ENCODE assay signal across 8 mouse cellular contexts in the genomic region with DNA sequence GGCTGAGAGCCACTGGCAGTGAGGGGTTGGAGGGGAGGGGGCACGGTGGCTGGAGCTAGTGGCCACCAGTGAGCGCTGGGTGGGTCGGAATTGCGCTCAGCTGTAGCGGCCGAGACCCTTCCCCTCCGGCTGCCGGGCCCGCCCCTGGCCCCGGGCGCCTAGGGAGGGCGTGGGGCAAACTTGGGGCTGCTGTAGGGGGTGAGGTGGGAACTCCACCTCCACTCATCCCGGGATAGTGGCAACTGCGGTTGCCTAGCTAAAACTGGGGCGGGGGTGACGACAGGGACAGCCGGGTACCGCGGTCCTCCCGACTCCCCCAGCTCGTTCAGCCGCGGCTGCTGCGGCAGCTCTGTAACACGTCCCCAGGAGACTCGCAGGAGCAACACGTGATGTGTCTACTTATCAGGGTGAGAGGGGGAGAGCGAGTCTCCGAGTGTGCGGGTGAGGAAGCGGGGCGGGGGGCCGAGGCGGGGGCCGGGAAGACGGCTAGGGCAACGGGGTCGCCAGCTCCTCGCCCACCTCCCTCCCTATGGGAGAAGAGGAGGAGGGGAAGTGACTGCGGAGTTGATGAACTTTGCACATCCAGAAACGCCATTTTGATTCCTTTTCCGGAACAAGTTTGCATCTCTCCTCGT. TPM values are rescaled to one million over a fixed set of nuclear protein-coding genes. Genes with fewer than 3 reads are reported as not detected.
DNase-seq lines count a peak whose midpoint lies in the region; ATAC-seq and TF ChIP-seq lines count a peak whose summit lies in the region.

No protein-coding gene starts in this region.

- H3K4me2 ChIP-seq in liver, embryonic 16.5 days (ENCODE audit: low read depth, low read length), result peak overlapping the region; percentile 100
- peak overlapping the region; percentile 95 for H3K4me2 ChIP-seq in neural tube, embryonic 12.5 days (replicated peaks)
- H3K4me2 ChIP-seq in stomach, postnatal 0 days (replicated peaks; ENCODE audit: low read depth), result peak overlapping the region; percentile 100

- DNase-seq in layer of hippocampus, adult 2 months (ENCODE audit: low spot score in 2 of 2), result peak; percentile 34 to 42
- no peak for DNase-seq in layer of hippocampus, adult 9-10 months (ENCODE audit: low spot score)
- DNase-seq in embryonic facial prominence, embryonic 10.5 days (ENCODE audit: low spot score), result peak; percentile 79
- DNase-seq in heart, adult 8-10 months (ENCODE audit: low spot score), result peak; percentile 65
- DNase-seq in kidney, adult 18-20 months, result peak; percentile 80
- DNase-seq in stomach, postnatal 0 days (ENCODE audit: low spot score), result peak; percentile 73

- peak overlapping the region; percentile 81 for H3K4me3 ChIP-seq in layer of hippocampus, adult 2 months
- H3K4me3 ChIP-seq in embryonic facial prominence, embryonic 10.5 days, result peak overlapping the region; percentile 89
- H3K4me3 ChIP-seq in liver, embryonic 16.5 days (ENCODE audit: low read depth, low read length), result peak overlapping the region; percentile 82
- peak overlapping the region; percentile 72 for H3K4me3 ChIP-seq in neural tube, embryonic 12.5 days
- peak overlapping the region; percentile 83 for H3K4me3 ChIP-seq in stomach, postnatal 0 days (ENCODE audit: low read depth, low read length)

- WGBS in embryonic facial prominence, embryonic 10.5 days, result under 1% methylated on average over 43 of the region's 43 CpGs
- WGBS in liver, embryonic 16.5 days (ENCODE audit: insufficient replicate concordance), result under 1% methylated on average over 43 of the region's 43 CpGs
- WGBS in neural tube, embryonic 12.5 days, result under 1% methylated on average over 39 of the region's 43 CpGs
- WGBS in stomach, postnatal 0 days, result 0% methylated on average over 37 of the region's 43 CpGs

- TF ChIP-seq CTCF in layer of hippocampus, adult 2 months (conservative IDR thresholded peaks at IDR 0.05), result no peak
- no peak for TF ChIP-seq CTCF in stomach, postnatal 0 days (IDR thresholded peaks at IDR 0.05; ENCODE audit: low read depth)

- no peak for TF ChIP-seq EP300 in stomach, postnatal 0 days (optimal IDR thresholded peaks at IDR 0.05)

- H3K4me1 ChIP-seq in embryonic facial prominence, embryonic 10.5 days, result peaks cover 48% of the 10 kb centered on the region
- peaks cover 45% of the 10 kb centered on the region for H3K4me1 ChIP-seq in liver, embryonic 16.5 days (ENCODE audit: control insufficient read depth, low read depth, low read length)
- H3K4me1 ChIP-seq in neural tube, embryonic 12.5 days, result peaks cover 31% of the 10 kb centered on the region
- H3K4me1 ChIP-seq in stomach, postnatal 0 days (replicated peaks; ENCODE audit: control insufficient read depth, insufficient read depth), result no peaks in the 10 kb centered on the region; the same call in 1 of the 2 replicates

- peak overlapping the region; percentile 82 for H3K9ac ChIP-seq in liver, embryonic 16.5 days (ENCODE audit: low read depth, low read length)
- H3K9ac ChIP-seq in neural tube, embryonic 12.5 days, result peak overlapping the region; percentile 77
- H3K9ac ChIP-seq in stomach, postnatal 0 days (ENCODE audit: low read length), result peak overlapping the region; percentile 84

- peak overlapping the region; percentile 89 for H3K27ac ChIP-seq in layer of hippocampus, adult 2 months
- peak overlapping the region; percentile 94 for H3K27ac ChIP-seq in embryonic facial prominence, embryonic 10.5 days (replicated peaks)
- H3K27ac ChIP-seq in liver, embryonic 16.5 days (ENCODE audit: low read length), result peak overlapping the region; percentile 84
- H3K27ac ChIP-seq in neural tube, embryonic 12.5 days, result no peak overlapping the region
- peak overlapping the region; percentile 94 for H3K27ac ChIP-seq in stomach, postnatal 0 days (replicated peaks)

- peaks cover 32% of the 10 kb centered on the region for H3K27me3 ChIP-seq in embryonic facial prominence, embryonic 10.5 days (replicated peaks; ENCODE audit: low read depth, poor library complexity, severe bottlenecking)
- no peaks in the 10 kb centered on the region for H3K27me3 ChIP-seq in liver, embryonic 16.5 days (ENCODE audit: control insufficient read depth, insufficient read depth, low read depth, low read length)
- H3K27me3 ChIP-seq in neural tube, embryonic 12.5 days (replicated peaks), result peaks cover 20% of the 10 kb centered on the region
- H3K27me3 ChIP-seq in stomach, postnatal 0 days (ENCODE audit: control insufficient read depth, insufficient read depth, low read length), result no peaks in the 10 kb centered on the region

- H3K36me3 ChIP-seq in embryonic facial prominence, embryonic 10.5 days (replicated peaks), result no peaks in the 10 kb centered on the region
- no peaks in the 10 kb centered on the region for H3K36me3 ChIP-seq in liver, embryonic 16.5 days (ENCODE audit: control insufficient read depth, insufficient read depth)
- H3K36me3 ChIP-seq in neural tube, embryonic 12.5 days, result no peaks in the 10 kb centered on the region
- no peaks in the 10 kb centered on the region for H3K36me3 ChIP-seq in stomach, postnatal 0 days (ENCODE audit: control insufficient read depth, insufficient read depth, low read length)

- no peaks in the 10 kb centered on the region for H3K9me3 ChIP-seq in embryonic facial prominence, embryonic 10.5 days
- H3K9me3 ChIP-seq in liver, embryonic 16.5 days (replicated peaks; ENCODE audit: control insufficient read depth, low read length), result no peaks in the 10 kb centered on the region
- H3K9me3 ChIP-seq in neural tube, embryonic 12.5 days, result no peaks in the 10 kb centered on the region
- H3K9me3 ChIP-seq in stomach, postnatal 0 days (ENCODE audit: control insufficient read depth, low read length), result no peaks in the 10 kb centered on the region

- peak; percentile 73 for ATAC-seq in liver, embryonic 16.5 days (ENCODE audit: low read depth)
- ATAC-seq in neural tube, embryonic 12.5 days (ENCODE audit: low FRiP score, low read depth), result peak; percentile 72
- peak; percentile 75 for ATAC-seq in stomach, postnatal 0 days (ENCODE audit: low FRiP score, low TSS enrichment)

RNA-seq across cellular contexts. Expression of a gene that starts 47.6 kb away (rescaled TPM):
- 100 to 1,000 TPM in 1 of 2 experiments, 10 to 100 TPM in 1; 74.1 to 104 TPM for total RNA-seq in layer of hippocampus, adult 2 months (2021)
- 6.0 and 6.4 TPM in 2 replicates for polyA plus RNA-seq in embryonic facial prominence, embryonic 10.5 days (2016; fragmentation: Nextera tagmentation; extraction: Ambion mirVana)
- total RNA-seq in heart, adult 8-10 months (2022), result 10 to 100 TPM; 44.5 to 54.0 (median 52.6) TPM
- 4.2 and 5.9 TPM in 2 replicates for polyA plus RNA-seq in liver, embryonic 16.5 days (2015; fragmentation: Nextera tagmentation; extraction: Ambion mirVana)
- 3.9 and 5.2 TPM in 2 replicates for polyA plus RNA-seq in neural tube, embryonic 12.5 days (2016; fragmentation: Nextera tagmentation; extraction: Ambion mirVana)
- 5.9 and 6.0 TPM in 2 replicates for polyA plus RNA-seq in stomach, postnatal 0 days (2015; fragmentation: Nextera tagmentation; extraction: Ambion mirVana)
